Mouse (Mus musculus) Patski (cell line): ENCODE measurements at regions not wholly inside any gene's neighbourhood (a gene's known extent, or its start where the extent isn't known, plus 50 kb on each side); places are given as distances from the start of the nearest gene placed in this dataset.

ENCODE experiments used
- ATAC-seq: fragments of 100-300 bp; one replicate; pipeline ENCODE4 v1.8.0; 2021
- CTCF ChIA-PET: fragments of 350-600 bp; sonication (Branson Sonifier 250); formaldehyde crosslinking; loops from one replicate; lab custom pipeline; 2022; ENCODE audit warnings: inconsistent platforms; lab: Charles Lee
- POLR2A ChIA-PET: fragments of 350-600 bp; sonication (Branson Sonifier 250); formaldehyde crosslinking; loops from one replicate; lab custom pipeline; 2022; ENCODE audit warnings: antibody characterized with exemption, inconsistent platforms; lab: Charles Lee
- DNase-seq: peaks from one replicate; pipeline ENCODE4 v3.0.0-alpha.2; 2011; ENCODE audit warnings: low read depth, low spot score
- H3K27me3 ChIP-seq: fragments of 371-371 bp; one replicate; pipeline ENCODE4 v1.5.1; 2021
- CTCF ChIP-seq: fragments of 100-300 bp; IDR thresholded peaks from one replicate; pipeline ENCODE4 v1.5.1; 2021
- in situ Hi-C: fragments of 300-500 bp; cut with MboI; formaldehyde crosslinking; loops from 3 replicates; pipeline ENCODE4 v1.11.1; 2018; ENCODE audit warnings: low pct_unique_long_range_greater_than_20kb, mixed read lengths

DNA sequence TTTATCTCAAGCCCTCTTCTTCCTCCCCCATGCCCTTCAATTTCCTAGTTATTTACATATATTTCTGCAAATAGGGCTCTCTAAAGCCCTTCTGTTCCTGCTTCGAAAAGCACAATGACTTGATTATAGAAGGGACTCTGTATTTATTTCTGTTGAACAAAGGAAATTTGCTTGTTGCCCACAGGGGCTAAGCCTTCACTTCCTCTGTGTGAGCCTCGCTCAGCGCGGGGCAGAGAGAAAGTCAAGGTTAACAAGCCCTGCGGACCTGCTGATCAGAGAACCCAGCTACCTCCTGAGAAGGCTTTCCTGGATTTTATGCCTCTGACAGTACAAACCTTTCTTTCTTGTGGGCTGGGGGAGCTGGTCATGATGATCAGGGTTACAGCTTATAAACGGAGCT is 136.0 kb downstream of the 1500009L16Rik start:
- in situ Hi-C loops: no loop called here

DNA sequence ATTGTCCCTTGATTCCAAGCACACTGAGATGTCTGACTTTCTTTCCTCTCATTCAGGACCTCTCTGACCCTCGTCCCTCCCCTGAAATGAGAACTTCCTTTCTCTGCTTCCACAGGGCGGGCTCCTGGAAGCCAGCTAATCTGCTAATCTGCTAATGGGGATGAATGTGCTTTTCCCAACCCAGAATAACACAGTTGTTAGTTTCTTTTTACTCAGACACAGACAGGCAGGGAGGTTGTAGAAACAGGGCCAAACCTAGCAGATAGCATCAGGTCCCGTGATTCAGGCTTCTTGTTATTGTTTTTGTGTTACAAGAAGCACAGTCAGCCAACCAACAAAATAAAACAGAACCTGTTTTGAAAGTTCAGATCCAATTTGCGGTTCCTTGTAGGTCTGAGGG is 137.0 kb downstream of the 1500009L16Rik start:
- POLR2A ChIA-PET: interaction anchor here (0.6 kb wide), 1 partner anchor 12 kb away, joined by 3 read pairs; no protein-coding TSS in a partner anchor
- DNase-seq: no peak

More for the DNA sequence above, 136.0 kb downstream of the 1500009L16Rik start:
- ChIA-PET POLR2A (no interaction called here), CTCF (interaction anchor here (0.6 to 1.0 kb wide), 2 partner anchors 11 to 16 kb away, joined by 3 read pairs; no protein-coding TSS in a partner anchor)
- no peaks in the 10 kb centered on the region for H3K27me3 ChIP-seq
- DNase-seq (no peak), ATAC-seq (no peak)
- TF ChIP-seq CTCF: no peak

DNA sequence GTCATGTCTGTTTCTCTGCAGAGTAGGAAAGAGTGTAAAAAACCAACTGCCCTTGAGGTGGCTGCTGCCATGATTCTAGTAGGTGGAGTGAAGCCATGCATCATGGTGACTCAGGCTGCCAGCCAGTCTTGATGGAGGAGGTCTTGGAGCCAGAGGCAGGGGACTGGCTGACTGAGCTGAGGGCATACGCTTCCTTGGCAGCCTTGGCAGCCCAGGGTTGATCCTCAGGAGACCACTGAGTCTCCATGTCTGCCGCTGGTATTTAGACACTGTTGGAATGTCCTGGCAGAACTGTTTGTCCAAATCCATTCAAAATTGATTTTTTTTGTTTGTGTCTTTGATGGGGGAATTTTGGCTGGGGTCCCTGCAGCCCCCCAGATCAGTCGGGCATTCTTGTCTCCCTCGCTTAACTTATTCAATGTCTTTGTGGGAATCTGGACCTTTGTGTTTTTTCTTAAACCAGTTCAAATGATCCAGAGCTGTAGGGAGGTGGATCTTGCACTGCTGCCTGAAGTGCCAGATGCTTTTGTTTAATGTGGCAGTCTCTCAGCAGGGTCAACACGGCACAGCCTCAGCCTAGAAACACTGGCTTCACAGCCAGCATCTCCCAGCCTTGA is 139.0 kb downstream of the 1500009L16Rik start:
- no peaks in the 10 kb centered on the region for H3K27me3 ChIP-seq
- POLR2A ChIA-PET: interaction anchor here (1.3 kb wide), 1 partner anchor 13 kb away, joined by 6 read pairs; no protein-coding TSS in a partner anchor
- in situ Hi-C loops: no loop called here
- CTCF ChIA-PET: no interaction called here
- ATAC-seq: peak; percentile 51
- TF ChIP-seq CTCF: no peak
- DNase-seq: peak; percentile 68

More for the DNA sequence above, 137.0 kb downstream of the 1500009L16Rik start:
- in situ Hi-C loops: no loop called here
- no peak for ATAC-seq
- TF ChIP-seq CTCF: no peak
- CTCF ChIA-PET: no interaction called here
- H3K27me3 ChIP-seq: no peaks in the 10 kb centered on the region

DNA sequence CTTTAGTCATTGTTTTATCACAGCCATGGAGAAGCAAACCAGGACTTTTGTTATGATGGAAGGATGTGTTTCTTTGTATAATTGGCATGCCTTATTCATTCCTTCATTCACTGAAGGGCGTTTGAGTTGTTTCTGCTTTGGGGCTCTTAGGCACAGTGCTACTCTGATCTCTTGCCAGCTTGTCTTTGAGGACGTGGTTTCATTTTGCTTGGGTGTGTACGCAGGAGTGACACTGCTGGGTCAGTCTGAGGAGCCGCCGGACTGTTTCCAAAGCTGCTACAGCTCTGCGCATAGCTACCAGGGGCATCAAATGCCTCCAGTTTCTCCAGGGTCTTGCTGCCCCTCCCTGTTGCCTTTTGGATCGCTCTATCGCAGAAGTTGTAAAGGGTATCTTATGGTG is 141.9 kb downstream of the 1500009L16Rik start:
- no peak for DNase-seq
- in situ Hi-C loops: no loop called here

DNA sequence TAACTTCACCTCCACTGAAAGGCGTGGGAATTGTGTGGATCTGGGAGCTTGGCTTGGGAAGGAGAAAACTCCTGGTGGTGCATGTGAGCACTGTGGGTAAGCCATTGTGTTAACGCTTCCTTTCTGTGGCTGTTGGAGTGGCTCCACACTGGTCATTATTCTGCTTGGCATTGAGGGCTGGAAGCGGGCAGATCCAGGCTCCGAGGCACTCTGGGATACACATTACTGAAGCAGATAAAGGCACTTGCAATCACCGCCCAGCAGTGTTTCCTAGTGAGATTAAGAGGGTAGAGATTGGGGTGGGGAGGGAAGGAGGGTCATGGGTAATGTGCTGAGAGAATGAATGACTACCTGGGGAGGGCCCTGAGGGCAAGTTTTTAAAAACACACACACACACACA is 143.3 kb downstream of the 1500009L16Rik start:
- ChIA-PET CTCF (no interaction called here), POLR2A (no interaction called here)
- in situ Hi-C loops: no loop called here
- ATAC-seq (no peak), DNase-seq (no peak)
- H3K27me3 ChIP-seq: no peaks in the 10 kb centered on the region
- no peak for TF ChIP-seq CTCF

More for the DNA sequence above, 141.9 kb downstream of the 1500009L16Rik start:
- POLR2A ChIA-PET: no interaction called here
- H3K27me3 ChIP-seq: no peaks in the 10 kb centered on the region
- CTCF ChIA-PET: interaction anchor here (1.2 kb wide), 1 partner anchor 25 kb away, joined by 3 read pairs; no protein-coding TSS in a partner anchor
- no peak for ATAC-seq
- no peak for TF ChIP-seq CTCF

DNA sequence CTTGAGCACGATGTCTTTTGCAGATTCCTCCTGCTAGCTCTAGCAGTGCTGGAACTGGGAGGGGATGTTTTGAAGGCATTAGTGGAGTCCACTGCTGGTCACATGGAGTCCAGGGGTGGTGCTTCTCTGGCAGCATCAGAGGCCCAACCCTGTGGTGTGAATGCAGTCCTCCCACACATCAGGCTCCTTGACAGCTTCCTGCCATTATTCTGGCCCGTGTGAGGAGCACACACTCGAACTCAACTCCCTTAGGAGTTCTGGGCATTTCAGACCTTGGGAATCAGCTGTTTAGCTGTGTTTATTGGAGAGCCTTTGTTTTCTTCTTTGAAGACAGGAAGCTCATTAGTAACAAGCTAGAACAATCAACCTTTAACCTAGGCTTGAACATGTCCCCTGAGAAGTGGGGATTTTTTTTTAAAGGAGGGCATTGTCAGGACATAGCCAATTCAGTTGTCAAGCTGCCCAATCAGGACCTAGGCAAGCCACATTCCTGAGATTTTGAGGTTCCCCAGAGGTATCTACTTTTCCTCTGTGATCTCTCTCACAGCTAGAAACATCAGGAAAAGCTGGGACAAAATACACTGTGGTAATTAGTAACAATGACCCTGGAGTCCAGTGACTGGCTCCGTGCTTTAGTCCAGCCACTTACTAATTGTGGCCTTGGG is 149.2 kb downstream of the 1500009L16Rik start:
- ATAC-seq (no peak), DNase-seq (no peak)
- ChIA-PET CTCF (no interaction called here), POLR2A (no interaction called here)
- no peak for TF ChIP-seq CTCF
- no peaks in the 10 kb centered on the region for H3K27me3 ChIP-seq
- in situ Hi-C loops: no loop called here

DNA sequence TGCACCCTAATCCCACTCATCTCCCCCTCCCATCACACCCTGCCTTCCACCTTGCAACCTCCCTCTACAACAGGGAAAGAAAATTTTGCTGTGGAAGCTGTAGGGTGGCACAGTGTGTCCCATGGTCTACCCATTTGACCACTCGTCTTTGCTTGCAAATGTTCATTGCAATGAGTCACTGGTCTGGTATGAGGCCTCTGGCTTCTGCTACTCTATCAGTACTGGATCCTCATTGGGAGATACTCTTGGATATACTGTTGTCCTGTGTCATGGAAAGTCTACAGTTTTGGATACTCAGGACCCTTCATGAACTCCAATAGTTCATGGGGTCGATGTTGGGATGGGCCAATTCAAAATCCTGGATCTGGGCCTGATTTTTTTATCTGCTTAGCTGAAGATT is 156.1 kb downstream of the 1500009L16Rik start:
- no peak for TF ChIP-seq CTCF
- POLR2A ChIA-PET: no interaction called here
- in situ Hi-C loops: no loop called here

DNA sequence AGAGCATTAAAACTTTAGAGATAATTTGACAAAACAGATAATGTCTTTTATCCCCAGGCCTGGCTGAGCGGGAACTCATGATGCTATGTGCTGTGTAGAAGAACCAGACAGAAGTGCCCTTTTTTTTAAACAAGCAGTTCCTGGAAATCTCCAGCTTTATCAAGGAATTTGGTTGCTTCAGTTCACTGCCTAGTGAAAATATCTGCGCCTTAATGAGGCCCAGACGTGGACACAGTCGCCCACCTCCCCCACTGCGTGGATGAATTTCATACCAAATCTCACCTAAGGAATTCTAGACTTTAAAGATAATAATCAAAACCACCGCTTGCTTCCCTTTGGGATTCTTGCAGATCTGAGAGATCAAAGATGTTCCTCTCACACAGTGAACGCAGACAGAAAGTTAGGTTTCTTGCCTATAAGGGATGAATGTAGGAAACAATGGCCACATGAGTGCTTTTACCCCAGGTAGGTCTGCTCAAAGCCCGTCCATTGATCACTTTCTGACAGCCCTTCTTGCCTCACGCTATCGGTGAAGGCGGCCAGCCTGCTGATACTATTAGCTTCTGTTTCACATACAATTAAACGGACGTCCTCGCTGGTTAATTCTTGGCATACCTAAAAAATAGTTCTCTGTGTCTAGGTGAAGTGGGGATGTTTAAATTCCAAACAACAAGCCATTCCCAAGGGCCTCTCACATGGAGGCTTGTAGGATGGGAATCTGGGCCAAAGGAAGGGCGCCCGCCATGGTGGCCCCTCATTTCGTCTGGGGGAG is 159.6 kb downstream of the 1500009L16Rik start:
- POLR2A ChIA-PET: interaction anchor here (0.6 kb wide), 1 partner anchor 63 kb away, joined by 3 read pairs; no protein-coding TSS in a partner anchor
- H3K27me3 ChIP-seq: no peaks in the 10 kb centered on the region
- in situ Hi-C loops: no loop called here
- ATAC-seq (no peak), DNase-seq (no peak)
- CTCF ChIA-PET: no interaction called here
- no peak for TF ChIP-seq CTCF

More for the DNA sequence above, 156.1 kb downstream of the 1500009L16Rik start:
- CTCF ChIA-PET: interaction anchor here (0.9 kb wide), 1 partner anchor 15 kb away, joined by 3 read pairs; no protein-coding TSS in a partner anchor
- H3K27me3 ChIP-seq: no peaks in the 10 kb centered on the region
- ATAC-seq (no peak), DNase-seq (no peak)

DNA sequence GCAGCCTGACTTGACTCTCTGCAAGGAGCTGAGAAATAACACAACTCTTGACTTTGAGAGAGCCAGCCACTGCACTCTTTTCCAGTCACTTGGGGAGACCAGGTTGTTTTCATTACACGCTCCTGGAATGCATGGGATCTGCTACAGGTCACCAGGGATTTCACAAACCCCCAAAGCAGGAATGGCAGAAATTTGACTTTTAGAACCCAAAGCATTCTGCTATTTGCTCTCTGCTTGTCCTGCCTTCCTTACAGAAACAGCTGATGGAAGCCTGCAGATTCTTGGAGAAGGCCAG is 160.2 kb downstream of the 1500009L16Rik start:
- in situ Hi-C loops: no loop called here
- CTCF ChIA-PET: no interaction called here
- POLR2A ChIA-PET: no interaction called here
- DNase-seq (no peak), ATAC-seq (no peak)
- H3K27me3 ChIP-seq: no peaks in the 10 kb centered on the region
- TF ChIP-seq CTCF: no peak

DNA sequence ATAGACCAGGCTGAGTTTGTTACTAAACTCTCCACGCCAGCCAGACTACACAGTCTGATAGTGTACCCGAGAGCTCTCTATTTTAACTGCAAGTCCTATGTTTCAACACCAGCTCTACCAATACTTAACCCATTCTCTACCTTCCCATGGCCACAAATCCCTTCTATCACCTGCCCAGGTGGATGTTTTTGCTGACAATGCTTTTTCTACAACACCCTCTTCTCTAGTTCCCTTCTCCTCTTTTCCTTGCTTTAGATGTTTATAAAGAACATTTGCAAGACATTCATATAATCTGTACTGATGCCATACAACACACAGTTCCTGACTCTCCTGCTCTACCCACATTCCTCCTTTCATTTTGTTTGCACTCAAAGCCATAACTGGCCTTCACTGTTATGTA is 161.9 kb downstream of the 1500009L16Rik start:
- no peak for DNase-seq
- H3K27me3 ChIP-seq: no peaks in the 10 kb centered on the region
- POLR2A ChIA-PET: no interaction called here
- no peak for ATAC-seq
- CTCF ChIA-PET: interaction anchor here (1.5 kb wide), 1 partner anchor 10 kb away, joined by 6 read pairs; no protein-coding TSS in a partner anchor
- in situ Hi-C loops: no loop called here
- no peak for TF ChIP-seq CTCF
